In the genomic region with DNA sequence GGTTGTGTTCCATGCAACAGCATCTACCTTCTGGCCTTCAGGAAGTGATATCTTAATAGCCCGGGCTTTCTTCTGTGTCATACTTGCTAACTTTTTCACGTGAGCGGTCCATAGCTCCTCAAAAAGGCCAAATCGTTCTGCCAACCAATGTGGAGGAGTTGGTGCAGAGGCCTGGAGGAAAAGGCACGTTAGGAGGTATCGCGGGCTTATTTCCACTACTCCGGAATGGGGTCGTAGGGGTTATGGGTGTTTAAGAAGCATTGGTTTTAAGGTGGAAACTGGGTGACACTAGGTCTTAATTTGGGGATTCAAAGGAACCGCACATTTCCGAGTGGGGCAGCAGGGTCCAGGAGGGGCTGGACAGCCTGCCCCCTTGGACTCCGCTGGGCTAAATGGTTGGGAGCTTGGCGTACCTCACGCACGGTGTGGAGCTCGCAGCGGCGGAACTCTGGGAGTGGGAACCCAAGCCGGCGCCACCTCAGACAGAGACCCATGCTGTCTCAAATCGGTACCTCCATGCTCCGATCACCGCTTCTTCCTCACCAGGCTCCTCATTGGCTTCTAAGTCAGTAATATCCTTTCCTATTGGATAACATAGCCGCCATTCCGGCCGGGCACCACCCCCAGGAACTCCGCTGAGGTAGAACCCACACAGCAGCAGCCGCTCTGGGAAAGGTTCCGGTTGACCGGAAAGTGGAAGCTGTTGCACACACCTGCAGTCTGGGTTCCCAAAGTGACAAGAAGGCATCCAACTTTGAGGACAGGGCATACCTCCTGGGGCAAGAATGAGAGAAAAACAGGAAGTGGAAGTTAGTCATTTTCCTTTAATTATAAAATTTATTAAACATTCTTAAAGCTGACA, we compare ENCODE assay signal across 7 mouse cellular contexts. TPM values are rescaled to one million over a fixed set of nuclear protein-coding genes. Genes with fewer than 3 reads are reported as not detected.
DNase-seq lines count a peak whose midpoint lies in the region; ATAC-seq lines count a peak whose summit lies in the region.

No protein-coding gene starts in this region.

- no peaks in the 10 kb centered on the region for H3K27me3 ChIP-seq in intestine, embryonic 16.5 days (replicated peaks; ENCODE audit: control insufficient read depth, insufficient read depth, low read length)
- no peaks in the 10 kb centered on the region for H3K27me3 ChIP-seq in midbrain, embryonic 11.5 days (ENCODE audit: control insufficient read depth, insufficient read depth, low read length)

- H3K4me1 ChIP-seq in intestine, embryonic 16.5 days (ENCODE audit: control insufficient read depth, insufficient read depth, low read length) = no peaks in the 10 kb centered on the region; the same call in 1 of the 2 replicates
- no peaks in the 10 kb centered on the region for H3K4me1 ChIP-seq in midbrain, embryonic 11.5 days (ENCODE audit: control insufficient read depth, insufficient read depth, low read length)

- peaks cover 7% of the 10 kb centered on the region for H3K36me3 ChIP-seq in intestine, embryonic 16.5 days (ENCODE audit: control insufficient read depth, insufficient read depth, low read length)
- H3K36me3 ChIP-seq in midbrain, embryonic 11.5 days (ENCODE audit: control insufficient read depth, insufficient read depth, low read length) = peaks cover 2% of the 10 kb centered on the region; the same call in 1 of the 2 replicates

- no peaks in the 10 kb centered on the region for H3K9me3 ChIP-seq in intestine, embryonic 16.5 days (ENCODE audit: control insufficient read depth, low read length)
- no peaks in the 10 kb centered on the region for H3K9me3 ChIP-seq in midbrain, embryonic 11.5 days (ENCODE audit: control insufficient read depth, low read length)

- intact Hi-C loops in left cerebral cortex, postnatal 36 days (cut with DNase I) = no loop called here

- ATAC-seq in intestine, embryonic 16.5 days = peak; percentile 99
- ATAC-seq in midbrain, embryonic 11.5 days (ENCODE audit: low FRiP score) = peak; percentile 99

- H3K9ac ChIP-seq in intestine, embryonic 16.5 days (ENCODE audit: low read depth, low read length) = peak overlapping the region; percentile 89
- H3K9ac ChIP-seq in midbrain, embryonic 11.5 days (ENCODE audit: low read length) = peak overlapping the region; percentile 87

- under 1% methylated on average over 30 of the region's 30 CpGs for WGBS in intestine, embryonic 16.5 days
- WGBS in midbrain, embryonic 11.5 days = under 1% methylated on average over 30 of the region's 30 CpGs

- H3K27ac ChIP-seq in intestine, embryonic 16.5 days (ENCODE audit: low read length) = 0 out of 2 replicates have a peak overlapping the region, but pooled peaks have one; percentile 37
- H3K27ac ChIP-seq in midbrain, embryonic 11.5 days (ENCODE audit: low read depth, low read length) = no peak overlapping the region

- peak overlapping the region; percentile 98 for H3K4me3 ChIP-seq in intestine, embryonic 16.5 days (ENCODE audit: low read length)
- peak overlapping the region; percentile 69 for H3K4me3 ChIP-seq in midbrain, embryonic 11.5 days (ENCODE audit: low read depth, low read length)

- DNase-seq in adrenal gland, adult 8-10 months = peak; percentile 94
- DNase-seq in embryo, embryonic 9.5 days (ENCODE audit: extremely low spot score) = peak; percentile 93
- DNase-seq in gastrocnemius, postnatal 4 days (ENCODE audit: low spot score in 2 of 2) = peak; percentile 80 to 91
- peak; percentile 91 to 93 for DNase-seq in left cerebral cortex, postnatal 36 days (ENCODE audit: low spot score in 2 of 2)
- peak; percentile 97 for DNase-seq in midbrain, embryonic 11.5 days (ENCODE audit: low spot score, missing footprints)
- peak; percentile 91 for DNase-seq in skeletal muscle tissue, adult 2 months (ENCODE audit: low read depth, low spot score)

- H3K4me2 ChIP-seq in intestine, embryonic 16.5 days (ENCODE audit: low read depth, low read length) = peak overlapping the region; percentile 67
- peak overlapping the region; percentile 65 for H3K4me2 ChIP-seq in midbrain, embryonic 11.5 days

RNA-seq across cellular contexts. Expression of gene Tars2, which starts 5.4 kb away (rescaled TPM):
- total RNA-seq in adrenal gland, adult 8-10 months (2022) = 10 to 100 TPM; 62.2 to 74.5 (median 65.2) TPM
- total RNA-seq in gastrocnemius, postnatal 4 days (2021) = 10 to 100 TPM; 22.4 to 23.9 TPM
- polyA plus RNA-seq in intestine, embryonic 16.5 days (2015; fragmentation: Nextera tagmentation; extraction: Ambion mirVana) = 56.3 and 58.9 TPM in 2 replicates
- 10 to 100 TPM; 33.9 to 44.6 TPM for total RNA-seq in left cerebral cortex, postnatal 36 days (2021)
- polyA plus RNA-seq in midbrain, embryonic 11.5 days (2014; fragmentation: Nextera tagmentation; extraction: Ambion mirVana) = 47.9 and 49.6 TPM in 2 replicates

RNA-seq across cellular contexts. Expression of gene Ecm1, which starts 15.2 kb away (rescaled TPM):
- total RNA-seq in adrenal gland, adult 8-10 months (2022) = 100 to 1,000 TPM; 619 to 722 (median 665) TPM
- total RNA-seq in gastrocnemius, postnatal 4 days (2021) = 10 to 100 TPM; 32.4 to 35.5 TPM
- polyA plus RNA-seq in intestine, embryonic 16.5 days (2015; fragmentation: Nextera tagmentation; extraction: Ambion mirVana) = 15.3 and 17.8 TPM in 2 replicates
- total RNA-seq in left cerebral cortex, postnatal 36 days (2021) = 10 to 100 TPM; 11.0 to 17.9 TPM
- 15.4 and 18.0 TPM in 2 replicates for polyA plus RNA-seq in midbrain, embryonic 11.5 days (2014; fragmentation: Nextera tagmentation; extraction: Ambion mirVana)

Comparison
In these comparisons a context has a peak if more than half of its experiments do, and no peak if none do; other contexts are left out.
1. RNA of gene Ecm1, which starts 15.2 kb away (total RNA-seq): 619 to 722 TPM in adrenal gland, adult 8-10 months; 32.4 to 35.5 TPM in gastrocnemius, postnatal 4 days and 11.0 to 17.9 TPM in left cerebral cortex, postnatal 36 days; every median in the first group is over 10 times any median in the second.
2. Peak in every context shown above with its lines, with median percentiles within 50 percentile points of each other: DNase-seq.